Comparison of ENCODE assay signal across 21 mouse cellular contexts in genomic region chr1:191211096-191211495, GRCm38 (mm10). TPM values are rescaled to one million over a fixed set of nuclear protein-coding genes. Genes with fewer than 3 reads are reported as not detected.
DNase-seq lines count a peak whose midpoint lies in the region; ATAC-seq and TF ChIP-seq lines count a peak whose summit lies in the region.
"Had no signal": no experiment of that assay in that cellular context is flagged by ENCODE, and none has a peak within 500 bp of the region (broad histone marks: within the 10 kb centered on the region; RNA-seq: fewer than 3 reads in every experiment).

No protein-coding gene starts in this region.

- H3K9me3 ChIP-seq in lung, embryonic 14.5 days (ENCODE audit: low read depth, low read length) = no peaks in the 10 kb centered on the region
- H3K9me3 ChIP-seq in midbrain, embryonic 14.5 days (ENCODE audit: control insufficient read depth, low read length) = no peaks in the 10 kb centered on the region
- no peaks in the 10 kb centered on the region for H3K9me3 ChIP-seq in midbrain, embryonic 13.5 days
- no peaks in the 10 kb centered on the region for H3K9me3 ChIP-seq in forebrain, embryonic 10.5 days
- H3K9me3 ChIP-seq: embryonic facial prominence, embryonic 10.5 days; embryonic facial prominence, embryonic 12.5 days; forebrain, embryonic 12.5 days had no signal

- no peak overlapping the region for H3K4me3 ChIP-seq in lung, embryonic 14.5 days (ENCODE audit: low read depth, low read length)
- no peak overlapping the region for H3K4me3 ChIP-seq in midbrain, embryonic 14.5 days (replicated peaks; ENCODE audit: low read depth, low read length)
- no peak overlapping the region for H3K4me3 ChIP-seq in midbrain, embryonic 13.5 days (replicated peaks)
- no peak overlapping the region for H3K4me3 ChIP-seq in forebrain, embryonic 10.5 days
- H3K4me3 ChIP-seq: embryonic facial prominence, embryonic 10.5 days; embryonic facial prominence, embryonic 12.5 days; forebrain, embryonic 12.5 days had no signal

- no peak for TF ChIP-seq CTCF in lung, embryonic 14.5 days (IDR thresholded peaks at IDR 0.05; ENCODE audit: low read depth)

- no peak overlapping the region for H3K9ac ChIP-seq in lung, embryonic 14.5 days
- no peak overlapping the region for H3K9ac ChIP-seq in midbrain, embryonic 14.5 days (replicated peaks; ENCODE audit: low read length)
- H3K9ac ChIP-seq in midbrain, embryonic 13.5 days (replicated peaks) = no peak overlapping the region
- H3K9ac ChIP-seq: embryonic facial prominence, embryonic 12.5 days; forebrain, embryonic 12.5 days had no signal

- no peaks in the 10 kb centered on the region for H3K36me3 ChIP-seq in lung, embryonic 14.5 days (ENCODE audit: insufficient read depth)
- no peaks in the 10 kb centered on the region for H3K36me3 ChIP-seq in midbrain, embryonic 14.5 days (ENCODE audit: control insufficient read depth, insufficient read depth, low read length)
- no peaks in the 10 kb centered on the region for H3K36me3 ChIP-seq in midbrain, embryonic 13.5 days
- no peaks in the 10 kb centered on the region for H3K36me3 ChIP-seq in forebrain, embryonic 10.5 days (replicated peaks)
- H3K36me3 ChIP-seq: embryonic facial prominence, embryonic 10.5 days; embryonic facial prominence, embryonic 12.5 days; forebrain, embryonic 12.5 days had no signal

- H3K27me3 ChIP-seq in lung, embryonic 14.5 days (ENCODE audit: insufficient read depth, low read length) = no peaks in the 10 kb centered on the region
- no peaks in the 10 kb centered on the region for H3K27me3 ChIP-seq in midbrain, embryonic 14.5 days (ENCODE audit: control insufficient read depth, insufficient read depth, low read length)
- no peaks in the 10 kb centered on the region; the same call in 1 of the 2 replicates for H3K27me3 ChIP-seq in midbrain, embryonic 13.5 days
- H3K27me3 ChIP-seq in forebrain, embryonic 10.5 days (ENCODE audit: poor library complexity, severe bottlenecking) = peaks cover 1% of the 10 kb centered on the region; the same call in 1 of the 2 replicates
- H3K27me3 ChIP-seq: embryonic facial prominence, embryonic 12.5 days had no signal

- no peak for ATAC-seq in lung, embryonic 14.5 days (ENCODE audit: insufficient read depth)
- no peak for ATAC-seq in midbrain, embryonic 14.5 days (ENCODE audit: low FRiP score, low TSS enrichment)
- no peak for ATAC-seq in midbrain, embryonic 13.5 days
- ATAC-seq: forebrain, embryonic 14.5 days; forebrain, embryonic 16.5 days had no signal

- WGBS in lung, embryonic 14.5 days = 30% methylated on average over 2 of the region's 2 CpGs
- WGBS in midbrain, embryonic 14.5 days = 33% methylated on average over 2 of the region's 2 CpGs
- WGBS in midbrain, embryonic 13.5 days = 59% methylated on average over 2 of the region's 2 CpGs
- WGBS in forebrain, embryonic 10.5 days = 64% methylated on average over 2 of the region's 2 CpGs

- no peak overlapping the region for H3K27ac ChIP-seq in lung, embryonic 14.5 days (ENCODE audit: low read depth)
- H3K27ac ChIP-seq in midbrain, embryonic 14.5 days (replicated peaks; ENCODE audit: low read depth, low read length) = no peak overlapping the region
- H3K27ac ChIP-seq in midbrain, embryonic 13.5 days = no peak overlapping the region
- no peak overlapping the region for H3K27ac ChIP-seq in forebrain, embryonic 10.5 days
- H3K27ac ChIP-seq: embryonic facial prominence, embryonic 10.5 days; embryonic facial prominence, embryonic 12.5 days; forebrain, embryonic 12.5 days had no signal

- no peaks in the 10 kb centered on the region for H3K4me1 ChIP-seq in lung, embryonic 14.5 days (ENCODE audit: insufficient read depth)
- no peaks in the 10 kb centered on the region for H3K4me1 ChIP-seq in midbrain, embryonic 14.5 days (ENCODE audit: control insufficient read depth, insufficient read depth, low read length)
- H3K4me1 ChIP-seq in midbrain, embryonic 13.5 days (replicated peaks) = no peaks in the 10 kb centered on the region; the same call in 1 of the 2 replicates
- peaks cover 3% of the 10 kb centered on the region for H3K4me1 ChIP-seq in forebrain, embryonic 10.5 days
- H3K4me1 ChIP-seq: embryonic facial prominence, embryonic 12.5 days had no signal

- DNase-seq in lung, embryonic 14.5 days = peak; percentile 57
- DNase-seq in lung, postnatal 25 days (ENCODE audit: low spot score) = no peak
- DNase-seq in midbrain, embryonic 14.5 days = peak; percentile 31
- DNase-seq in forebrain, embryonic 10.5 days (ENCODE audit: extremely low spot score, low spot score) = no peak
- DNase-seq: adrenal gland, adult 2 months; adrenal gland, postnatal 10 days; adrenal gland, postnatal 25 days; cerebellum, adult 11-12 months; cerebellum, adult 2 months; cerebellum, adult 9-10 months; cerebellum, postnatal 10 days; cerebellum, postnatal 25 days had no signal

- no peak overlapping the region for H3K4me2 ChIP-seq in lung, embryonic 14.5 days
- no peak overlapping the region for H3K4me2 ChIP-seq in midbrain, embryonic 14.5 days (ENCODE audit: low read length)
- no peak overlapping the region for H3K4me2 ChIP-seq in midbrain, embryonic 13.5 days (replicated peaks)
- H3K4me2 ChIP-seq: embryonic facial prominence, embryonic 12.5 days; forebrain, embryonic 12.5 days had no signal

RNA-seq across cellular contexts. Expression of gene Atf3, which starts 6.7 kb away (rescaled TPM):
- polyA plus RNA-seq in lung, embryonic 14.5 days (2014; fragmentation: Nextera tagmentation; extraction: Ambion mirVana) = 3.7 and 4.5 TPM in 2 replicates
- 0.70 and 1.8 TPM in 2 replicates for polyA plus RNA-seq in midbrain, embryonic 14.5 days (2014; fragmentation: Nextera tagmentation; extraction: Ambion mirVana)
- polyA plus RNA-seq in midbrain, embryonic 13.5 days (2015; fragmentation: Nextera tagmentation; extraction: Ambion mirVana) = 0.83 and 1.2 TPM in 2 replicates
- 2.9 and 3.4 TPM in 2 replicates for polyA plus RNA-seq in forebrain, embryonic 10.5 days (2016; fragmentation: Nextera tagmentation; extraction: Ambion mirVana)

RNA-seq across cellular contexts. Expression of gene Fam71a, which starts 46.5 kb away (rescaled TPM):
- not detected in 2 replicates for polyA plus RNA-seq in lung, embryonic 14.5 days (2014; fragmentation: Nextera tagmentation; extraction: Ambion mirVana)
- polyA plus RNA-seq in midbrain, embryonic 14.5 days (2014; fragmentation: Nextera tagmentation; extraction: Ambion mirVana) = not detected in 2 replicates
- not detected in 2 replicates for polyA plus RNA-seq in midbrain, embryonic 13.5 days (2015; fragmentation: Nextera tagmentation; extraction: Ambion mirVana)
- polyA plus RNA-seq in forebrain, embryonic 10.5 days (2016; fragmentation: Nextera tagmentation; extraction: Ambion mirVana) = not detected in 2 replicates
- polyA plus RNA-seq: adrenal gland, adult 2 months; C2C12; cerebellum, adult 2 months; cortical plate, adult 2 months; embryonic facial prominence, embryonic 10.5 days; embryonic facial prominence, embryonic 12.5 days; embryonic facial prominence, embryonic 14.5 days; forebrain, embryonic 12.5 days; forebrain, embryonic 14.5 days; forebrain, embryonic 16.5 days had no signal

Comparison
In these comparisons a context has a peak if more than half of its experiments do, and no peak if none do; other contexts are left out.
1. DNase-seq: peak in lung, embryonic 14.5 days (single experiment) and midbrain, embryonic 14.5 days (single experiment); none in lung, postnatal 25 days (single experiment) and forebrain, embryonic 10.5 days (single experiment).